Mouse (Mus musculus) B cell, adult (primary cell): ENCODE data around the gene Zfp473. TPM values are rescaled to one million over a fixed set of nuclear protein-coding genes. Genes with fewer than 3 reads are reported as not detected.

ENCODE experiments used
- total RNA-seq: library from RNA; stranded (reverse); gene quantifications from 4 replicates; pipeline ENCODE4 v1.2.4, GENCODE M21; 2023; ENCODE audit not compliant: inconsistent age

The Zfp473 gene
- total RNA-seq = 2.0 to 3.3 TPM (median 2.6 TPM) in 4 replicates

GRCm38 (mm10) chr7:44750950-44751349, at the start of gene Zfp473:
TSS of gene Zfp473 (minus strand) at chr7:44751050.

GRCm38 (mm10) chr7:44748101-44749044, 2.5 kb downstream of the Zfp473 start, which contains the start of gene Vrk3:
TSS of gene Vrk3 (plus strand) at chr7:44748413.

GRCm38 (mm10) chr7:44708574-44708973, 42.3 kb downstream of the Zfp473 start, which contains the start of gene Izumo2:
TSS of gene Izumo2 (plus strand) at chr7:44708742.

Other genes with a start within 250 kb of the Zfp473 start
- 14.9 to 16.7 TPM (median 15.5 TPM) in 4 replicates for gene Mybpc2, start 226.4 kb downstream of the Zfp473 start, total RNA-seq
- gene Spib, start 219.0 kb downstream of the Zfp473 start, total RNA-seq = 495 to 541 TPM (median 519 TPM) in 4 replicates
- 150 to 170 TPM (median 155 TPM) in 4 replicates for gene Pold1, start 202.2 kb downstream of the Zfp473 start, total RNA-seq
- gene Nr1h2, start 197.1 kb downstream of the Zfp473 start, total RNA-seq = 363 to 416 TPM (median 382 TPM) in 4 replicates
- gene Napsa, start 178.7 kb downstream of the Zfp473 start, total RNA-seq = 665 to 743 TPM (median 692 TPM) in 4 replicates
- 22.7 to 29.6 TPM (median 23.7 TPM) in 4 replicates for gene Kcnc3, start 160.4 kb downstream of the Zfp473 start, total RNA-seq
- not detected in 4 replicates for gene Myh14, start 80.2 kb downstream of the Zfp473 start, total RNA-seq
- not detected in 4 replicates for gene Izumo2, start 42.3 kb downstream of the Zfp473 start, total RNA-seq
- gene Vrk3, start 2.6 kb downstream of the Zfp473 start, total RNA-seq = 66.6 to 84.4 TPM (median 73.7 TPM) in 4 replicates
- gene Nup62, start 65.0 kb upstream of the Zfp473 start, total RNA-seq = 39.5 to 48.7 TPM (median 43.9 TPM) in 4 replicates
- 121 to 140 TPM (median 133 TPM) in 4 replicates for gene Il4i1, start 65.3 kb upstream of the Zfp473 start, total RNA-seq
- gene Atf5, start 65.6 kb upstream of the Zfp473 start, total RNA-seq = 3.8 to 5.1 TPM (median 4.7 TPM) in 4 replicates
- 32.9 to 46.4 TPM (median 36.3 TPM) in 4 replicates for gene Akt1s1, start 97.9 kb upstream of the Zfp473 start, total RNA-seq
- 131 to 155 TPM (median 145 TPM) in 4 replicates for gene Tbc1d17, start 98.0 kb upstream of the Zfp473 start, total RNA-seq
- 63.0 to 75.3 TPM (median 65.8 TPM) in 4 replicates for gene Pnkp, start 106.1 kb upstream of the Zfp473 start, total RNA-seq
- gene Ptov1, start 118.7 kb upstream of the Zfp473 start, total RNA-seq = 12.0 to 16.6 TPM (median 14.8 TPM) in 4 replicates
- 61.5 to 68.3 TPM (median 66.0 TPM) in 4 replicates for gene Med25, start 141.7 kb upstream of the Zfp473 start, total RNA-seq
- 27.8 to 31.0 TPM (median 29.5 TPM) in 4 replicates for gene Fuz, start 145.0 kb upstream of the Zfp473 start, total RNA-seq
- gene Ap2a1, start 178.4 kb upstream of the Zfp473 start, total RNA-seq = 75.4 to 97.5 TPM (median 90.4 TPM) in 4 replicates
- not detected in 4 replicates for gene Tsks, start 192.2 kb upstream of the Zfp473 start, total RNA-seq
- not detected in 4 replicates for gene Cpt1c, start 223.8 kb upstream of the Zfp473 start, total RNA-seq
- gene Prmt1, start 235.5 kb upstream of the Zfp473 start, total RNA-seq = 128 to 149 TPM (median 145 TPM) in 4 replicates
- gene Irf3, start 246.6 kb upstream of the Zfp473 start, total RNA-seq = 166 to 184 TPM (median 173 TPM) in 4 replicates
- gene Bcl2l12, start 247.7 kb upstream of the Zfp473 start, total RNA-seq = 28.2 to 38.2 TPM (median 30.9 TPM) in 4 replicates